Mouse (Mus musculus) intestine, embryonic 14.5 days (tissue): ENCODE results near the gene Ldhal6b. TPM values are rescaled to one million over a fixed set of nuclear protein-coding genes. Genes with fewer than 3 reads are reported as not detected.

Source experiments
- ATAC-seq: fragments of 200-750 bp; cut with Nextera tagmentation; replicated peaks from 2 replicates; pipeline ENCODE4 v1.8.0; 2017; ENCODE audit warnings: low read depth, moderate number of reproducible peaks, moderate TSS enrichment, moderate library complexity; ENCODE audit not compliant: low FRiP score, low TSS enrichment
- DNase-seq: peaks from one replicate; pipeline ENCODE4 v3.0.0-alpha.2; 2018; ENCODE audit warnings: low spot score
- H3K27ac ChIP-seq: fragments of 300-500 bp; sonication (generic); 2 replicates; pipeline ENCODE4 v1.5.1; 2014; ENCODE audit warnings: low read depth, mild to moderate bottlenecking, control low read depth
- H3K27me3 ChIP-seq: fragments of 300-500 bp; sonication (generic); replicated peaks from 2 replicates; pipeline ENCODE4 v1.6.1; 2014; ENCODE audit warnings: low read length, control low read depth; ENCODE audit not compliant: control insufficient read depth, insufficient read depth
- H3K36me3 ChIP-seq: fragments of 300-500 bp; sonication (generic); 2 replicates; pipeline ENCODE4 v1.6.1; 2014; ENCODE audit warnings: low read length, control low read depth; ENCODE audit not compliant: control insufficient read depth, insufficient read depth
- H3K4me1 ChIP-seq: fragments of 300-500 bp; sonication (generic); replicated peaks from 2 replicates; pipeline ENCODE4 v1.6.1; 2014; ENCODE audit warnings: low read length, control low read depth, mixed read lengths; ENCODE audit not compliant: control insufficient read depth, insufficient read depth
- H3K4me2 ChIP-seq: fragments of 300-500 bp; sonication (generic); 2 replicates; pipeline ENCODE4 v1.6.1; 2014; ENCODE audit warnings: low read length
- H3K4me3 ChIP-seq: fragments of 300-500 bp; sonication (generic); 2 replicates; pipeline ENCODE4 v1.5.1; 2014; ENCODE audit warnings: low read depth, low read length, control low read depth, mixed read lengths
- H3K9ac ChIP-seq: fragments of 300-500 bp; sonication (generic); 2 replicates; pipeline ENCODE4 v1.6.1; 2014; ENCODE audit warnings: mild to moderate bottlenecking, low read length
- H3K9me3 ChIP-seq: fragments of 300-500 bp; sonication (generic); 2 replicates; pipeline ENCODE4 v1.6.1; 2016; ENCODE audit warnings: low read length, control low read depth; ENCODE audit not compliant: control insufficient read depth
- WGBS: fragments of 180-500 bp; shearing (Covaris S2); extraction: QIAGEN DNeasy Blood & Tissue Kit; methylation state at CpG from one replicate; pipeline ENCODE4 v1.1.7; 2014; 5-methylcytosine and 5-hydroxymethylcytosine counted together
- polyA plus RNA-seq: library from polyadenylated mRNA; unstranded; fragments of >200 nt; fragmentation: Nextera tagmentation; extraction: Ambion mirVana; gene quantifications from 2 replicates; pipeline ENCODE4 v1.2.1, GENCODE M21; 2014

The Ldhal6b gene
- polyA plus RNA-seq, 1 experiment from 2014 or later, result 0.14 TPM

- no peaks in the 10 kb centered on the region for H3K9me3 ChIP-seq
- H3K4me3 ChIP-seq, result no peak overlapping the region
- 29% methylated on average over 8 of the region's 8 CpGs for WGBS
- 0 out of 2 replicates have a peak, but pooled peaks cover 5% of the 10 kb centered on the region for H3K27me3 ChIP-seq
- DNase-seq, result peak; percentile 83
- H3K9ac ChIP-seq, result no peak overlapping the region
- H3K36me3 ChIP-seq, result no peaks in the 10 kb centered on the region
- H3K27ac ChIP-seq, result no peak overlapping the region
- peak; percentile 78 for ATAC-seq
- H3K4me1 ChIP-seq, result peaks cover 3% of the 10 kb centered on the region; the same call in 1 of the 2 replicates
- H3K4me2 ChIP-seq, result no peak overlapping the region; the same call in 1 of the 2 replicates
Observed at GRCm38 (mm10) chr17:5402624-5403023, 15.9 kb downstream of the Ldhal6b start.

DNA sequence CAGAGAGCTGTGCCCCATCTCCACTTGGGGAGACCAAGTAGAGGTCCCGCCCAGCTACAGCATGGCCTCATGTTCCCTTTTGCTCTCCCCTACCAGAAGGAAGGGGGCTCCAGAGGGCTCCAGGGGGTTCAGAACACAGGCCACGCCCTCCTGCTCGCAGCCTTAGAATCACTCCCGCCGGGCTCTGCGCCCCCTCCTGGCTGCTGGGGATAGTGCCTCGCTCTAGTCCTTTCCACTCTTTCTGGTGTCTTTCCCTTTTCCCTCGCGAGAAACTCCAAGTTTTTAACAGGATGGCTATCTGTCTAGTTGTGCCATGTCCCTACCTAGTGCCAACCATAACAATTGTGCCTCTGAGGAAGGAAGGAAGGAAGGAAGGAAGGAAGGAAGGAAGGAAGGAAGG, 16.5 kb downstream of the Ldhal6b start:
- Histone ChIP-seq H3K4me1 (peaks cover 3% of the 10 kb centered on the region; the same call in 1 of the 2 replicates), H3K9me3 (no peaks in the 10 kb centered on the region), H3K27ac (no peak overlapping the region), H3K27me3 (0 out of 2 replicates have a peak, but pooled peaks cover 5% of the 10 kb centered on the region), H3K4me3 (no peak overlapping the region), H3K36me3 (no peaks in the 10 kb centered on the region), H3K9ac (no peak overlapping the region), H3K4me2 (peak overlapping the region; percentile 36)
- ATAC-seq (0 out of 2 replicates have a peak, but pooled peaks have one; percentile 36), DNase-seq (peak; percentile 87)
- WGBS, result 7% methylated on average over 9 of the region's 9 CpGs

DNA sequence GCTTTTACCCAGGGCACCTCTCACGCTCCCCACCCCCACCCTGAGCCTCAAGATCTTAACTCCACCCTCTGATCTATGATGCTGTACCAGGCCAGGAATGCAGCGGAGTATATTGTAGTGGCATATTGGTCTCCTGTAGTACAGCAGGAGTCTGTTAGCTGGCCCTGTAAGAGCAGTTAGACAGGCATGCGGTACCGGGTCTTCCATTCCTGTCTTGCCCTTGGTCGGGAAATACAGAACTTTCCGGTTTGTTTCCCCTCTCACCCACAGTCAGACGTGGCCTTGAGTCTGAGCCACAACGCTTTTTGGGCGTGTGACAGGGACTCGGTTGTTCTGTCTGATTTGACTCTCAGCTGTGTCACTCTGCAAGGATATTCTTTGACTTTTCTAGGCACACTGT, 17.3 kb downstream of the Ldhal6b start:
- Histone ChIP-seq H3K9ac (no peak overlapping the region), H3K27ac (no peak overlapping the region), H3K36me3 (no peaks in the 10 kb centered on the region), H3K9me3 (no peaks in the 10 kb centered on the region), H3K4me1 (peaks cover 3% of the 10 kb centered on the region; the same call in 1 of the 2 replicates), H3K27me3 (0 out of 2 replicates have a peak, but pooled peaks cover 5% of the 10 kb centered on the region), H3K4me3 (no peak overlapping the region), H3K4me2 (no peak overlapping the region)
- ATAC-seq, result no peak
- WGBS, result 86% methylated on average over 10 of the region's 10 CpGs
- DNase-seq, result no peak

- WGBS, result 71% methylated on average over 14 of the region's 14 CpGs
- ATAC-seq, result no peak
Observed at GRCm38 (mm10) chr17:5400435-5401090, 18.0 kb downstream of the Ldhal6b start.

GRCm38 (mm10) chr17:5397148-5398007, 21.2 kb downstream of the Ldhal6b start:
- Histone ChIP-seq H3K27me3 (no peaks in the 10 kb centered on the region), H3K4me1 (no peaks in the 10 kb centered on the region), H3K9me3 (no peaks in the 10 kb centered on the region), H3K36me3 (no peaks in the 10 kb centered on the region), H3K27ac (no peak overlapping the region), H3K9ac (no peak overlapping the region), H3K4me3 (no peak overlapping the region), H3K4me2 (0 out of 2 replicates have a peak overlapping the region, but pooled peaks have one; percentile 22)
- ATAC-seq (peak; percentile 82), DNase-seq (peak; percentile 98)
- 31% methylated on average over 33 of the region's 33 CpGs for WGBS

More at GRCm38 (mm10) chr17:5400435-5401090, 18.0 kb downstream of the Ldhal6b start:
- Histone ChIP-seq H3K27me3 (0 out of 2 replicates have a peak, but pooled peaks cover 5% of the 10 kb centered on the region), H3K9ac (no peak overlapping the region), H3K4me2 (no peak overlapping the region), H3K36me3 (no peaks in the 10 kb centered on the region), H3K27ac (no peak overlapping the region), H3K4me1 (0 out of 2 replicates have a peak, but pooled peaks cover 3% of the 10 kb centered on the region), H3K9me3 (no peaks in the 10 kb centered on the region), H3K4me3 (no peak overlapping the region)
- DNase-seq, result no peak

DNA sequence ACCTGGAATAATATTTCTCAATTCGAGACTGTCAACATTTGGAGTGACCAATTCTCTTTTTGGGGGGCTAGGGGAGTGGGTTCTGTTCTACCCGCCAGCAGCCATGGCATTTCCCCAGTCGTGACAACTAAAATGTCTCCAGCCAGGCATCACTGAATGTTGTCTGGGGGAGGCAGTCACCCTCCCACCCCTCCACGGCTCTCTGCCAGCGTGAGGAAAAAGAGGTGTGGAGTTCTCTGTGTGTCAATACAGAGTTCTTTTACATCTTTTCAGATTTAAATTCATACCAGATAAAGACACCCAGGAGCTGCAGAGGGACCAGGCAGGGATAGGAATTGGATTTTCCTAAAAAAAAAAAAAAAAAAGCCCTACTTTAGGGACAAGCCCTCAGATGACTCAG, 22.4 kb downstream of the Ldhal6b start:
- WGBS, result 84% methylated on average over 5 of the region's 5 CpGs
- Histone ChIP-seq H3K9ac (no peak overlapping the region), H3K9me3 (no peaks in the 10 kb centered on the region), H3K4me2 (no peak overlapping the region), H3K27ac (no peak overlapping the region), H3K36me3 (no peaks in the 10 kb centered on the region), H3K4me3 (no peak overlapping the region), H3K27me3 (no peaks in the 10 kb centered on the region), H3K4me1 (no peaks in the 10 kb centered on the region)
- ATAC-seq (no peak), DNase-seq (no peak)

DNA sequence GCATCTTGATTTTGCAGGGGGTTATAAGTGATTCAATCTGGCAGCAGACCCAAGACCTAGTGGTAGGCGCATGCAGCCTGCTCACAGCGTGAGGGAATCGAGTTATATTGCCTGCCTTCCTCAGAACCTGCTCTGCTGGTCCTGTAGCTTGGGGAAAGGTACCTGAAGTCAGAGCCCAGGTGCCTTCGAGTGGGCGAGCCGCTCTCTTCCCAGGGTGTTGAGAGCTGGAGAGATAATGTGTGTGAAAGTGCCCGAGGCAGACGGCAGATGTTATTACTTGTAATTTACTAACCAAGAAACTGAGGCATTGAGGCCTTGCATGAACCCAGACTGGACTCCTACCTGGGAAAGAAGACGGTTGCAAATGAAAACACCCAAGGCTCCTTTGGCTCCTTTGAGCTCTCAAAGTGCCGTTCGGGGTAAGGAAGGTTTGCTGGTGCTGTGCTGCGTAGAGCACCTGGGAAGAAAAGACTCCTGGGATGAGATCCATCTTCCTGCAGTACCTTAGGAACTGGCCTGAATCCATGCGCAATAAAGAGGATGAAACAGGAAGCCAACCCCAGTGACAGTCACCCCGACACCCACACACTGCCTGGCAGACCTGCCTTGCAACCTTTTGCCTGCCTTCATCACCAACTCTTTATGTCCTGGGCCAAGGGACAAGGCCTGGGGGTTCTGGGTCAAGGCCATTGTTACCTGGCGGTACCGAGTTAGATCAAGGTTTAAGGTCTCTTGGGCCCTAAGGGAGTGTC, 22.9 kb downstream of the Ldhal6b start:
- Histone ChIP-seq H3K9ac (no peak overlapping the region), H3K27me3 (no peaks in the 10 kb centered on the region), H3K4me3 (no peak overlapping the region), H3K4me2 (no peak overlapping the region), H3K27ac (no peak overlapping the region), H3K9me3 (no peaks in the 10 kb centered on the region), H3K4me1 (no peaks in the 10 kb centered on the region), H3K36me3 (no peaks in the 10 kb centered on the region)
- no peak for DNase-seq
- ATAC-seq, result no peak
- WGBS, result 85% methylated on average over 16 of the region's 16 CpGs

- Histone ChIP-seq H3K27ac (no peak overlapping the region), H3K4me1 (no peaks in the 10 kb centered on the region), H3K9me3 (no peaks in the 10 kb centered on the region), H3K36me3 (no peaks in the 10 kb centered on the region), H3K4me2 (no peak overlapping the region), H3K4me3 (no peak overlapping the region), H3K27me3 (no peaks in the 10 kb centered on the region), H3K9ac (no peak overlapping the region)
- WGBS, result 75% methylated on average over 10 of the region's 10 CpGs
- no peak for ATAC-seq
- no peak for DNase-seq
Observed at GRCm38 (mm10) chr17:5390682-5391081, 27.9 kb downstream of the Ldhal6b start.
